Mouse (Mus musculus): ENCODE measurements around the gene Ttll12. TPM values are rescaled to one million over a fixed set of nuclear protein-coding genes. Genes with fewer than 3 reads are reported as not detected.

Gene Ttll12
- total RNA-seq, 2 experiments from 2014 or later: 5.9 to 16.1 TPM

- ATAC-seq (replicated peaks; ENCODE audit: low FRiP score, poor library complexity, severe bottlenecking): no peak
Measured at GRCm38 (mm10) chr15:83595364-83595711, 381 bp upstream of the Ttll12 start.

GRCm38 (mm10) chr15:83593702-83594512, 1.1 kb downstream of the Ttll12 start:
- ATAC-seq (replicated peaks; ENCODE audit: low FRiP score, poor library complexity, severe bottlenecking): peak; percentile 60

GRCm38 (mm10) chr15:83593189-83593585, 1.8 kb downstream of the Ttll12 start:
- peak; percentile 32 for ATAC-seq (replicated peaks; ENCODE audit: low FRiP score, poor library complexity, severe bottlenecking)

GRCm38 (mm10) chr15:83592260-83593188, 2.4 kb downstream of the Ttll12 start:
- peak; percentile 66 for ATAC-seq (replicated peaks; ENCODE audit: low FRiP score, poor library complexity, severe bottlenecking)

GRCm38 (mm10) chr15:83591758-83592157, 3.2 kb downstream of the Ttll12 start:
- no peak for ATAC-seq (replicated peaks; ENCODE audit: low FRiP score, poor library complexity, severe bottlenecking)

- no peak for ATAC-seq (replicated peaks; ENCODE audit: low FRiP score, poor library complexity, severe bottlenecking)
Measured at GRCm38 (mm10) chr15:83590841-83591240, 4.1 kb downstream of the Ttll12 start.

GRCm38 (mm10) chr15:83584741-83585220, 10.2 kb downstream of the Ttll12 start:
- no peak for ATAC-seq (replicated peaks; ENCODE audit: low FRiP score, poor library complexity, severe bottlenecking)

GRCm38 (mm10) chr15:83583419-83584156, 11.4 kb downstream of the Ttll12 start:
- ATAC-seq (replicated peaks; ENCODE audit: low FRiP score, poor library complexity, severe bottlenecking): peak; percentile 79

GRCm38 (mm10) chr15:83582931-83583330, 12.0 kb downstream of the Ttll12 start:
- ATAC-seq (replicated peaks; ENCODE audit: low FRiP score, poor library complexity, severe bottlenecking): no peak

GRCm38 (mm10) chr15:83576651-83577050, 18.3 kb downstream of the Ttll12 start:
- ATAC-seq (replicated peaks; ENCODE audit: low FRiP score, poor library complexity, severe bottlenecking): no peak

GRCm38 (mm10) chr15:83575543-83575942, 19.4 kb downstream of the Ttll12 start:
- ATAC-seq (replicated peaks; ENCODE audit: low FRiP score, poor library complexity, severe bottlenecking): no peak

GRCm38 (mm10) chr15:83574731-83575351, 20.1 kb downstream of the Ttll12 start:
- no peak for ATAC-seq (replicated peaks; ENCODE audit: low FRiP score, poor library complexity, severe bottlenecking)

- ATAC-seq (replicated peaks; ENCODE audit: low FRiP score, poor library complexity, severe bottlenecking): no peak
Measured at GRCm38 (mm10) chr15:83573606-83574005, 21.4 kb downstream of the Ttll12 start.

- ATAC-seq (replicated peaks; ENCODE audit: low FRiP score, poor library complexity, severe bottlenecking): no peak
Measured at GRCm38 (mm10) chr15:83572132-83572531, 22.8 kb downstream of the Ttll12 start.

GRCm38 (mm10) chr15:83571636-83572035, 23.3 kb downstream of the Ttll12 start:
- no peak for ATAC-seq (replicated peaks; ENCODE audit: low FRiP score, poor library complexity, severe bottlenecking)

- peak; percentile 48 for ATAC-seq (replicated peaks; ENCODE audit: low FRiP score, poor library complexity, severe bottlenecking)
Measured at GRCm38 (mm10) chr15:83570641-83571040, 24.3 kb downstream of the Ttll12 start.

- ATAC-seq (replicated peaks; ENCODE audit: low FRiP score, poor library complexity, severe bottlenecking): no peak
Measured at GRCm38 (mm10) chr15:83569682-83570081, 25.3 kb downstream of the Ttll12 start.

- ATAC-seq (replicated peaks; ENCODE audit: low FRiP score, poor library complexity, severe bottlenecking): no peak
Measured at GRCm38 (mm10) chr15:83568544-83568943, 26.4 kb downstream of the Ttll12 start.

- ATAC-seq (replicated peaks; ENCODE audit: low FRiP score, poor library complexity, severe bottlenecking): no peak
Measured at GRCm38 (mm10) chr15:83567728-83568127, 27.2 kb downstream of the Ttll12 start.

- ATAC-seq (replicated peaks; ENCODE audit: low FRiP score, poor library complexity, severe bottlenecking): no peak
Measured at GRCm38 (mm10) chr15:83566006-83566405, 29.0 kb downstream of the Ttll12 start.
